Mouse (Mus musculus): ENCODE data around the gene Zfp385b. TPM values are rescaled to one million over a fixed set of nuclear protein-coding genes. Genes with fewer than 3 reads are reported as not detected.

The Zfp385b gene
- total RNA-seq (2021), result 1 to 10 TPM; 2.7 to 2.9 TPM
- long read RNA-seq, experiment 1, result 0 reads
- long read RNA-seq, experiment 2, result 0 reads

- DNase-seq (ENCODE audit: low spot score in 2 of 2), result no peak
Measured at GRCm38 (mm10) chr2:77819539-77819938, at the start of gene Zfp385b. TSS of gene Zfp385b (minus strand) at chr2:77819639.

GRCm38 (mm10) chr2:77863934-77864333, 44.5 kb upstream of the Zfp385b start:
- no peak for DNase-seq (ENCODE audit: low spot score in 2 of 2)

DNA sequence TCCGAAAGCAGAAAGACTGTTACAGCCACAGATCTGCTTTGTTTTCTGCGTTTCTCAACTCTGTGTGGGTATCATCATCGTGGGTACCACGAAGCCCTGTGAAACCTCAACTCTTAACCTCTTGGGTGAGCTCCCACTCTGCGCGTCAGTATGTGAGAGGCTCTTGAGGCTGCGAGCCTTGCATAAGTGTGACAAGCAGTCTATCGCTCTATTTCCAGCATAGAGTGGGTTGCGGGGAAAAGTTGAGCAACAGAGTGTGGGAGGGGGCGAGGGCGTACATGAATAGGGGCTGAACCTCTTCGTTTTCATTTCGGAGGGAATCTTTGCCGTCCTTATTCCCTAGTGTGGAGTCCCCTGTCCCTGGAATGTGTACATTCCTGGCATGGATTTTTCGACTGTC, 44.1 kb upstream of the Zfp385b start:
- DNase-seq (ENCODE audit: low spot score in 2 of 2), result no peak

DNA sequence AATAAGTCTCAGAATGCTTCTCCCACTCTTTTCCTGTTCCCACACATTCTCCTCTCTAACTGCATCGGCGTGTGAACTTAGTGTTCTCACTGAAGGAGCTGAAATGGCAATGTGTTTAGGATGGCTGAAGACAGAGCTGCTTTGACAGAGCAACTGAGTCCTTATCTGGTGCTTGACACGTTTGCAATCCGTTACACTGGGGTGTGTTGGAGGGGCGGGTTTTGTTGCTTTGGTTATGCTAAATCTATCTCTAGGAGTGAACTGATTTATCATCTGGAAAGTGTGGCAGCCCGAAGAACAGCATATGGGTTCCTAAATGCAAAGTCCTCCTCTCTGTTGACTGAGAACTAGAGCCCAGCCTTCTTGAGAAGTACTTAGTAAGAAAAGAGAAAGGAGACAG, 22.0 kb upstream of the Zfp385b start:
- no peak for DNase-seq (ENCODE audit: low spot score in 2 of 2)

- no peak for DNase-seq (ENCODE audit: low spot score in 2 of 2)
Measured at GRCm38 (mm10) chr2:77839587-77839986, 20.1 kb upstream of the Zfp385b start.

GRCm38 (mm10) chr2:77838688-77839087, 19.2 kb upstream of the Zfp385b start:
- DNase-seq (ENCODE audit: low spot score in 2 of 2), result no peak

- DNase-seq (ENCODE audit: low spot score in 2 of 2), result no peak
Measured at GRCm38 (mm10) chr2:77835781-77836180, 16.3 kb upstream of the Zfp385b start.

DNA sequence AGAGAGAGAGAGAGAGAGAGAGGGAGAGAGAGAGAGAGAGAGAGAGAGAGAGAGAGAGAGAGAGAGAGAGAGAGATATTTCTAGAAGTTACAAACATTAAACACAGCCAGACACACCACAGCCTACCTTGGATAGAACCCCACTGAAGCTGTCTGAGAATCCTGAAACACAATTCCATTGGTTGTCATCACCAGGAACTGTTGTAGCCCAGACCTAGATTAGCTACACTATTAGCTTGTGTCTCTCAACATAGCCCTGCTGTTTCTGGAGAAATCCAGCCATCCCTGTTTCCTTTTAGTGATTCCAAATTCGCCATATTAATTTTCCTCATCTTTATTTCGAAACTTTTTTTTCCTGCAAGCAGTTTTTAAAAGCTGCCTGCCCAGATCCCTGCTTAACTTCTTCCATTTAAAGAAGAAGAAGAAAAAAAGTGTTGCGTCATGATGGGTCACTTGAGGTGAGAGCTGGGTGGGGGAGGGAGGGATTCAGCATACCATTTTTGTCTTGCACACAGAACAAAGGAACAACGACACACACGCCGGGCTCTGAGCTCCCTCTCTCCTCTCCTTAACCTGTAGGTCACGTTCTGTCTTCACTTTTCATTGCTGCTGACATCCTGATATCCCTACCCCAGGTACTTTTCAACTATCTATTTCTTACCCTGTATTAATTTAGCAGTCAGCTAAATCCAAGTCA, 6.8 kb upstream of the Zfp385b start:
- DNase-seq (ENCODE audit: low spot score in 2 of 2), result no peak

DNA sequence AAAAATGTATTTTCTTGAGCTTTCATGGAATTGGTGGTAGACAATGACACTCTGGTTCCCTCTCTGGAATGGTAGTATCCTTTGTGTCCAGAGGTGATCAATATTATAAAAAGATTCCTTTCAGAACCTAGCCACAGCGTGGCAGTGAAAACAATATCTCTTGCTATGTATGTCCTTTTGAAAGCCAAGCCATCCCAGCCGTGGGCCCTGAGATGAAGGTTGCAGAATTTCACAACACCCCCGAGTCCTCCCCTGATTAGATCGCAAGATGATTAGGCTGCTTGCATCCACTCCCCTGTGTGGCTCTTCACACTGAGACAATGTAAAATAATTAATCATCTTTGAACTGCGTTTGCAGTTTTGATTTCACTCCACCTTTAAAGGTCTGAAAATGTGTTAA, 3.6 kb upstream of the Zfp385b start:
- DNase-seq (ENCODE audit: low spot score in 2 of 2), result no peak

- no peak for DNase-seq (ENCODE audit: low spot score in 2 of 2)
Measured at GRCm38 (mm10) chr2:77817357-77817894, 2.0 kb downstream of the Zfp385b start.

DNA sequence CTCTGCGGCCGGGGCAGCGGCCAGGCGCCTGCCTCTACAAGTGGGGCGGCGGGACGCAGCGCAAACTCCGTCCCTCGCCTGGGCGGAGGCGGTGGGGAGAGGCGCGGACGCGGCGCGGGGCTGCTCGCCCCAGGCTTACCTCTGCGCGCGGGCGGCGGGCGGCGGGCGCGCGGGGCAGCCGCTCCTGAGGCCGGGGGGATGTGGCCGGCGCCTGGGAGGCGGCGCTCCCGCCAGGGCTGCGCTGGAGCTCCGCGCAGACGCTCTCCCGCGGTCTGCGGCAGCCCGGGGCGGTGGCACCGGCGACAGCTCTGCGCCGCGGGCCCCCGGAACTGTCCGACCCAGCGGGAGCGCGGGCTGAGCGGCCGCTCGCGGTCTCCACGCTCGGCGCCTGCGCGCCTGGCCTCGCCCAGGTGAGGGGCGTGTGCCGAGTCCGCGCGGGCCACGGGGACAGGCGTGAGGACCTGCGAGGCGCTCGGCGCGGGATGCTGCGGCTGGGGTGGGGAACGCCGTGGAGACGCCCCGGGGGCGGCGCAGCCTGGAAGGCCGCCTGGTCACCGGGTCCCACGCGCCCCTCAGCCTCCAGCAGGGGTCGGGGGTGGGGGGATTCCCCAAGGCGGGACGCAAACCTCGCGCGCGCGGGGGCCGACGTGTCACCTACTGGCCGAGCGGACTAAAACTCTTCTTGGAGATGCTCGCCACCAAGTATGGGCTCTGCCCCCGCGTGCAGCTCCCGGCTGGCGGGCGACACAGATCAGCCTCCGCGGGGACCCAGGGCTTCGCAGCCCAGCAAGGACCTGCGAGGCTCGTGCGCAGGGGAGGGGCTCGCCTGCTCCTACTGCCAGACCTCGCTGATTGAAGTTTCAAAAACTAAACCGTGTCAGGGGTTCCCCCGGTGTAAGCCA, 2.8 kb downstream of the Zfp385b start:
- no peak for DNase-seq (ENCODE audit: low spot score in 2 of 2)

GRCm38 (mm10) chr2:77815775-77816412, 3.5 kb downstream of the Zfp385b start:
- DNase-seq (ENCODE audit: low spot score in 2 of 2), result no peak

DNA sequence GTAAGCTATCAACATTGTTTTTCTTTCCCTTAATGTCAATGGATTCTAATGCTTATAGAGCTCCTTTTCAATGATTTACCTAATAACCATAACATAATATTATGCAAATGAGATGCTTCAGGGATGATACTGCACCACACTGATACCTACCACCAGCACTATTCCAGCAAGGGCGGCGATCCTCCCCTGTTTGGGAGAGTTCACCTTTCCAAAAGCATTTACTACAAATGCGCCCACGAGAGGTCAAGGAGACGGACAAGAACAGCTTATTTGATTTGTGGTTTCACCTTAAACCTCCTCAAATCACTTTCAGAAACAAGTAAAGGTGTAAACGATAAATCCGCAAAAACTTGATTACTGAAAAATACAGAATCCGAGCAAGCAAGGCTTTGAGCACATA, 4.5 kb downstream of the Zfp385b start:
- no peak for DNase-seq (ENCODE audit: low spot score in 2 of 2)

- DNase-seq (ENCODE audit: low spot score in 2 of 2), result no peak
Measured at GRCm38 (mm10) chr2:77813029-77813428, 6.4 kb downstream of the Zfp385b start.

GRCm38 (mm10) chr2:77810748-77811147, 8.7 kb downstream of the Zfp385b start:
- DNase-seq (ENCODE audit: low spot score in 2 of 2), result no peak

GRCm38 (mm10) chr2:77804781-77805180, 14.7 kb downstream of the Zfp385b start:
- DNase-seq (ENCODE audit: low spot score in 2 of 2), result no peak

DNA sequence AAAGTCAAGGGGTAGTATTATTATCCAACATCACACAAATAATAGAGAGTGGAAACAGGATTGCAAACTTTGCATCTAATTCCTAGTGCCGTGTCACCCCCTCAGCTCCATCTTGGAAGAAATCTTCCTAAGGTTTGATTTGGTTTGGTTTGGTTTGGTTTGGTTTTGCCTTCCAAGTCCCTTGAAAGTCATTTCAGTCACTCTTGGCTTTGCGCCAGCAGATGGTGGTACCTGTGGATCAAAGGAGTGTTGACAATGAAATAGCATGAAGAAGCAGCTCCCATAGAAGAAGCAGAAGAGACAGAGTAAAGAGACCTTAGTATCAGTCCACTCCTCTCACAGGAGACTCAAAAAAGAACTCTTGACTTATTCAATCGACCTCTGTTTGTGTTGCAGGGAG, 17.1 kb downstream of the Zfp385b start:
- DNase-seq (ENCODE audit: low spot score in 2 of 2), result no peak

DNA sequence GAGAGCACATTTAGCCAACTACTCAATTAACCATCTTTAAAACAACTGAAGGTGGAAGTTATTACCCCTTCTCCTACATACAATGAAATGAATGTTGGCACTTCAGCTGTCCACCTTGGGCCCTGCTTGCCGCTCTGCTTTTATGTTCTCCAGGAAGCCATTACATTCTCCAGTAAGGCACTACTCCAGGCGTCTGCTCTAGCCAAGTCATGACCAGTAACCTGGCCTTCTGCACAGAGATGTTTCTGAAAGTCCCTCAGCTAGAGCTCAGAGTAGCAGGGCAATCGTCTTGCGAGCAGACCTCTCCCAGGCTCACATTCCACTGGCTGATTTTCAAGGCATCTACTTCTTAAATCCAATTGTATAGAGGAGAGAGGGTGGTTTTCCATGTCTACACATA, 18.0 kb downstream of the Zfp385b start:
- DNase-seq (ENCODE audit: low spot score in 2 of 2), result no peak

DNA sequence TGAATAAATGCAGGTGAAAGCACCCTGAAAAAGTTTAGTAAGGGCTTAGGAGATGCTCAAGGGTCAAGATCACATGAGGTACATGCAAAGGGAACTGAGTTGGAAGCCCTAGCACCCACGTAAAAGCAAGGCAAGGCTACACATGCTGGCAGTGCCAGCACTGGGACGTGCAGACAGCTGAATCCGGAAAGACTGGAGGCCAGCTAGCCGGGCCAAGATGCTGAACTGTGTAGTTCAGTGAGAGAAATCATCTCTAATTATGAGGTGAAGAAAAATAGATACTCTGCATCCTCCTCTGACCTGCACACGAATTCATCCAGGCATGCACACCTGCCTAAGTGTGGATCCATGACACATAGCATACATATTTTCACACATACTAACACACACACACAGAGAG, 18.4 kb downstream of the Zfp385b start:
- no peak for DNase-seq (ENCODE audit: low spot score in 2 of 2)

- no peak for DNase-seq (ENCODE audit: low spot score in 2 of 2)
Measured at GRCm38 (mm10) chr2:77797233-77797632, 22.2 kb downstream of the Zfp385b start.

DNA sequence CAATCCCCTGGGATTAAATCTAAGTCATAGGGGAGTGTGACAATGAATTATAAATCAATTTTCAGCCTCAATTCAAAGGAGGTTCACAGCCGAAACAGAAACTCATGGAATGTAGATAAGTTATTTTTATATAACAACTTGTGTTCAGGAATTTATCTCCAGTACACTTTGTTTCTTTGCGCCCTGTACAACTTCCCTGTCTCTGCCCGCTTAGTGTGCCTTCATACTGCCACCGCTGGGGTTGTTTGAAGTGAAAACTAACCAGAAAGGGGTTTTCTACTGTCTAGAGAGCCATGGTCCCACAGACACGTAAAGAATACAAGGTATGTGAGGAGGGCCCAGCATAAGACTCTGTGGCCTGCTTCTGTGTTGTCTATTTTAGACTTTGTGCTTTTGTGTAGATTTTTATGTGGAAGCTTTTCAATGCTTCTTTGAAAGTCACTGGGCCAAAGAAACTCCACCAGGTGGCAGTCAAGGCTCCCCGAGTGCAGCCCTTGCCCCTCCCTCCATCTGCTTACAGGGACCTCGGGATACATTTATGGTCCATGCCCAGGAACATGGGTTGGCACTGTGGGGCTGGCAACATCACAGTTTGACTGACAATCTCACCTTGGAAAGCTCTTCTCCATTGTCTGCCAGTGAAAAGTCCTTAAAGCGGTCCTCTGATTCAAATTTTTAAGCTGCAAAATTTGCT, 23.4 kb downstream of the Zfp385b start:
- DNase-seq (ENCODE audit: low spot score in 2 of 2), result no peak
